Mouse (Mus musculus): ENCODE measurements at regions not wholly inside any gene's neighbourhood (a gene's known extent, or its start where the extent isn't known, plus 50 kb on each side); places are given as distances from the start of the nearest gene placed in this dataset.

DNA sequence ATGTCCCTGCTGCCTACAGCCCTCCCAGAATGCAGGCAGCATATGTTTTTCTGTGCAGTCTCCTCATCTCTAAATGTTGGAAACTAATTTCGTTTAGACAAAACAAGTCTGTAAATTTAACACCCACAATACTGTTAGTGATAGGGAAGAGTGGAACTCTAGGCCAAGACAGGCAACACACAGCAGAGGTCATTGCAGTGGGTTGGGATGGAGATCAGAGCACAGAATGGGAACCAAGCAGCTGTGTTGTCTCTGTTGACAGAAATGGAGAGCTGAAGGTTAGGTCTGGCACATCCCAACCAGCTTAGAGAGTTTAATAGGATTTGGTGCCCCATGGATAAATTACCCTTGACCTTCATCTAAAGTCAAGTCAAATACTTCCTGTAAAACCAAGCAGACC is 361.4 kb downstream of the Kif16b start:
- H3K4me1 ChIP-seq (replicated peaks; ENCODE audit: control insufficient read depth, insufficient read depth, low read length), result no peaks in the 10 kb centered on the region
- no peak overlapping the region for H3K27ac ChIP-seq (ENCODE audit: low read depth, low read length)
- H3K4me3 ChIP-seq (ENCODE audit: low read depth, low read length), result no peak overlapping the region
- 42% methylated on average over 1 of the region's 1 CpGs for WGBS
- H3K27me3 ChIP-seq (replicated peaks; ENCODE audit: control insufficient read depth, insufficient read depth, low read length), result no peaks in the 10 kb centered on the region
- no peak overlapping the region for H3K4me2 ChIP-seq (replicated peaks; ENCODE audit: low read depth)
- no peak overlapping the region for H3K9ac ChIP-seq (ENCODE audit: low read depth, low read length)
- ATAC-seq, result no peak
- H3K9me3 ChIP-seq (ENCODE audit: control insufficient read depth), result no peaks in the 10 kb centered on the region
- no peak for TF ChIP-seq CTCF (IDR thresholded peaks at IDR 0.05; ENCODE audit: low read depth)
- H3K36me3 ChIP-seq (ENCODE audit: control insufficient read depth, insufficient read depth), result no peaks in the 10 kb centered on the region

- Histone ChIP-seq H3K9me3 (ENCODE audit: control insufficient read depth) (no peaks in the 10 kb centered on the region), H3K36me3 (ENCODE audit: control insufficient read depth, insufficient read depth) (no peaks in the 10 kb centered on the region), H3K9ac (ENCODE audit: low read depth, low read length) (no peak overlapping the region), H3K4me1 (replicated peaks; ENCODE audit: control insufficient read depth, insufficient read depth, low read length) (no peaks in the 10 kb centered on the region), H3K27me3 (replicated peaks; ENCODE audit: control insufficient read depth, insufficient read depth, low read length) (no peaks in the 10 kb centered on the region), H3K27ac (ENCODE audit: low read depth, low read length) (no peak overlapping the region), H3K4me2 (replicated peaks; ENCODE audit: low read depth) (no peak overlapping the region), H3K4me3 (ENCODE audit: low read depth, low read length) (no peak overlapping the region)
- ATAC-seq, result no peak
- TF ChIP-seq CTCF (IDR thresholded peaks at IDR 0.05; ENCODE audit: low read depth), result no peak
- WGBS, result 88% methylated on average over 8 of the region's 8 CpGs
These were observed 367.8 kb downstream of the Kif16b start for GRCm38 (mm10) chr2:142533555-142533954.

DNA sequence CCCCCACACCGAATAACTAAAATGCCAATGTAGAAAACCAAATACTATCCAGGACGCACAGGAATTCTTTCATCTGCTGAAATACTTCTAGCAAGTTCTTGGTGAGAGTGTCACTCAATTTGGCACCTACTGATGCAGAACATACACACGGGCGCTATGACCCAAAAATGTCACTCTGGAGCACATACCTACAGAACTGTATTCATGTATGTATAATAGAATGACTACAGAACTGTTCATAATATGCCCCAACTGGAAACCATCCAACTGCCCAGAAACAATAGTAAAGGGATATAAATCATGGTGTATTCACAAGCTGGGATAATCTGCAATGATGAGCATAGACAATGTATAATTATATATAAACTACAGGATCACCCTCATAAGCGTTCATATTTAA is 378.9 kb downstream of the Kif16b start:
- Histone ChIP-seq H3K36me3 (ENCODE audit: control insufficient read depth, insufficient read depth) (no peaks in the 10 kb centered on the region), H3K27me3 (replicated peaks; ENCODE audit: control insufficient read depth, insufficient read depth, low read length) (no peaks in the 10 kb centered on the region), H3K9ac (ENCODE audit: low read depth, low read length) (no peak overlapping the region), H3K4me2 (replicated peaks; ENCODE audit: low read depth) (no peak overlapping the region), H3K9me3 (ENCODE audit: control insufficient read depth) (no peaks in the 10 kb centered on the region), H3K4me1 (replicated peaks; ENCODE audit: control insufficient read depth, insufficient read depth, low read length) (no peaks in the 10 kb centered on the region), H3K4me3 (ENCODE audit: low read depth, low read length) (no peak overlapping the region), H3K27ac (ENCODE audit: low read depth, low read length) (no peak overlapping the region)
- 90% methylated on average over 5 of the region's 5 CpGs for WGBS
- no peak for TF ChIP-seq CTCF (IDR thresholded peaks at IDR 0.05; ENCODE audit: low read depth)
- ATAC-seq, result no peak

- WGBS, result 75% methylated on average over 3 of the region's 3 CpGs
- H3K4me1 ChIP-seq (replicated peaks; ENCODE audit: control insufficient read depth, insufficient read depth, low read length), result no peaks in the 10 kb centered on the region
- no peak overlapping the region for H3K4me2 ChIP-seq (replicated peaks; ENCODE audit: low read depth)
- H3K27me3 ChIP-seq (replicated peaks; ENCODE audit: control insufficient read depth, insufficient read depth, low read length), result no peaks in the 10 kb centered on the region
- no peak for ATAC-seq
- no peak overlapping the region for H3K9ac ChIP-seq (ENCODE audit: low read depth, low read length)
- H3K27ac ChIP-seq (ENCODE audit: low read depth, low read length), result no peak overlapping the region
- no peaks in the 10 kb centered on the region for H3K36me3 ChIP-seq (ENCODE audit: control insufficient read depth, insufficient read depth)
- no peaks in the 10 kb centered on the region for H3K9me3 ChIP-seq (ENCODE audit: control insufficient read depth)
- TF ChIP-seq CTCF (IDR thresholded peaks at IDR 0.05; ENCODE audit: low read depth), result no peak
- no peak overlapping the region for H3K4me3 ChIP-seq (ENCODE audit: low read depth, low read length)
These were observed 383.6 kb downstream of the Kif16b start for GRCm38 (mm10) chr2:142517731-142518130.

GRCm38 (mm10) chr2:142505216-142505615 is 396.1 kb downstream of the Kif16b start:
- H3K4me1 ChIP-seq (replicated peaks; ENCODE audit: control insufficient read depth, insufficient read depth, low read length), result no peaks in the 10 kb centered on the region
- H3K9ac ChIP-seq (ENCODE audit: low read depth, low read length), result no peak overlapping the region
- 84% methylated on average over 1 of the region's 1 CpGs for WGBS
- no peak overlapping the region for H3K4me2 ChIP-seq (replicated peaks; ENCODE audit: low read depth)
- H3K27ac ChIP-seq (ENCODE audit: low read depth, low read length), result no peak overlapping the region
- no peak overlapping the region for H3K4me3 ChIP-seq (ENCODE audit: low read depth, low read length)
- no peaks in the 10 kb centered on the region for H3K27me3 ChIP-seq (replicated peaks; ENCODE audit: control insufficient read depth, insufficient read depth, low read length)
- ATAC-seq, result no peak
- H3K9me3 ChIP-seq (ENCODE audit: control insufficient read depth), result no peaks in the 10 kb centered on the region
- H3K36me3 ChIP-seq (ENCODE audit: control insufficient read depth, insufficient read depth), result no peaks in the 10 kb centered on the region
- TF ChIP-seq CTCF (IDR thresholded peaks at IDR 0.05; ENCODE audit: low read depth), result no peak

Data from intestine, postnatal 0 days (tissue).